Mouse (Mus musculus) layer of hippocampus, adult 18-20 months (tissue): ENCODE data around the gene Tex2. TPM values are rescaled to one million over a fixed set of nuclear protein-coding genes. Genes with fewer than 3 reads are reported as not detected.

Source experiments
- DNase-seq, 2 experiments: peaks; one replicate each; pipeline ENCODE4 v3.0.0; 2022; ENCODE audit warnings: low spot score in 2 of 2
- total RNA-seq, 2 experiments: library from RNA; stranded (reverse); gene quantifications; 2 replicates each; pipeline ENCODE4 v1.2.3; 2021

Gene Tex2
- total RNA-seq, 2 experiments from 2014 or later: 146 to 158 TPM

- no peak for DNase-seq
Observed at GRCm38 (mm10) chr11:106461145-106461932, 151.9 kb downstream of the Tex2 start.

DNA sequence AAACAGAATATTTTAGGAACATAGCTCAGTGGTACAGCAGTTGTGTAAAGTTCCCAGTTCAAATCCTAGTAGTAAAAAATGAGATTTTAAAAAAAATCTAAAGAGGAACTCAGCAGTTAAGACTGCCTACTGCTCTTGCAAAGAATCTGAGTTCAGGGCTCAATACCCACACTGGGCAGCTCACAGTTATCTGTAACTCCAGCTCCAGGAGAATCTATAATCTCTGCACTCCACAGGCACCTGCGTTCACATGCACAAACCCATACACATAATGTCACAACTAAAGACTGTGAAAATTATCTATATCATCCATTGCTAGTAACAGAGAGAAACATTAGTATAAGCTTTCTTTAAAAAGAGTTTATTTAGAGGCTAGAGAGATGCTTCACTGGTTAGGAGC lies 152.6 kb downstream of the Tex2 start:
- DNase-seq: no peak

- DNase-seq: no peak
Observed at GRCm38 (mm10) chr11:106458540-106458939, 154.7 kb downstream of the Tex2 start.

Other genes with a start within 250 kb of the Tex2 start
- gene Prr29, start 248.0 kb downstream of the Tex2 start, total RNA-seq: not detected
- 1 to 10 TPM; 2.4 to 3.1 TPM for gene Icam2, start 225.3 kb downstream of the Tex2 start, total RNA-seq
- gene Ern1, start 125.6 kb downstream of the Tex2 start, total RNA-seq: 1 to 10 TPM; 10.0 TPM
- 10 to 100 TPM; 14.3 to 15.8 TPM for gene Pecam1, start 137.2 kb upstream of the Tex2 start, total RNA-seq
- under 1 TPM in 1 of 2 experiments, not detected in 1; 0.20 TPM for gene Milr1, start 137.8 kb upstream of the Tex2 start, total RNA-seq
- 1 to 10 TPM; 4.0 to 4.9 TPM for gene Polg2, start 166.1 kb upstream of the Tex2 start, total RNA-seq
- 100 to 1,000 TPM; 768 to 775 TPM for gene Ddx5, start 175.8 kb upstream of the Tex2 start, total RNA-seq
- 10 to 100 TPM; 10.3 to 10.7 TPM for gene Cep95, start 175.8 kb upstream of the Tex2 start, total RNA-seq